Mouse (Mus musculus): ENCODE measurements around the gene Slc16a11. TPM values are rescaled to one million over a fixed set of nuclear protein-coding genes. Genes with fewer than 3 reads are reported as not detected.
A peak's percentile ranks its signal among the peaks of the same experiment; 100 is the strongest.

Slc16a11 gene
- polyA plus RNA-seq, 1 experiment from 2014 or later = 0.19 TPM

DNA sequence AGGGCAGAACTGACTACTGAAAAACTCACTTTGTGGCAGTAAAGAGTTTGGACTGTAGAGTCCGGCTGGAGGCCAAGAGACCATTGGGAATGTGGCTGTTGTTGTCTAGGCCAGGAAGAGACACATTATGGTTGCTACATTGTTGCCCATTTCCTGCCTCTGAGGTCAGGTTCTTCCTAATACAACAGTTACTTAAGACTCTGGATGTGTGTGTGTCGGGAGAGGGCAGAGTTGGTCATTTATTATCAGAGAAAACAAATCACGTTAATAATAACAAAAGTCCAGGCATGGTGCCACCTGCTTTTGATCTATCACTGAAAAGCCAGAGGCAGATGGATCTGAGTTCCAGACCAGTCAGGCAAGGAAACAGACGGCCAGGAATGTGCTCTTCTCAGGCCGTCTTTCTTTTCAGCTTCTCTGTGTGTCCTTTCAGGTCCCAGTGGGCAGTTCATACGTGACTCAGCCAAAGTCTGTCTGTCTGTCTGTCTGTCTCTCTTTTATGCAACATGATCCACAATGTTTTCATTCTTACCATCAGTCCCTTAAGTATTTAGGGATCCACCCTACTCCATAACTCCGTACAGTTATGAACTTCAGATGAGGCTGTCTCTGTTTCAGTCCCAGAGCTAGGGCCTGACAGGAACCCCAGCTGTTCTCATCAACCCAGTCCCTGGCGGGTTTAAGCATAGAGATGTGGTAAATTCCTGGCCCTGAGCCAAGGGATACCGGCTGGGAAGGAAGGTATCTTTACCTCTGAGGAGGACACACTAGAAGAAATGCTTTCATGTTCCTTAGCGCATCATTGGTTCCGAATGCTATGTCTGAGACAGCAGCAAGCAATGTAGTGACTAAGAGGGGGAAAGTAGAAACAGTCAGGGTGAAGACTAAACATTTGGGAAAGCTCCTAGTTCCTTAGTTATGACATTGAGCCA is 18.9 kb upstream of the Slc16a11 start:
- no peak overlapping the region for H3K4me2 ChIP-seq
- 68% methylated on average over 11 of the region's 11 CpGs for WGBS
- no peak overlapping the region for H3K9ac ChIP-seq (ENCODE audit: low read length)
- no peaks in the 10 kb centered on the region for H3K36me3 ChIP-seq (ENCODE audit: control insufficient read depth, insufficient read depth, low read length)
- H3K27me3 ChIP-seq (ENCODE audit: control insufficient read depth, insufficient read depth, low read length) = no peaks in the 10 kb centered on the region
- no peak overlapping the region for H3K4me3 ChIP-seq (ENCODE audit: low read depth, low read length)
- H3K4me1 ChIP-seq (ENCODE audit: control insufficient read depth, insufficient read depth, low read length) = no peaks in the 10 kb centered on the region
- DNase-seq (ENCODE audit: low spot score, missing footprints) = peak; percentile 79
- H3K9me3 ChIP-seq (ENCODE audit: control insufficient read depth, low read length) = no peaks in the 10 kb centered on the region
- no peak for ATAC-seq (ENCODE audit: low FRiP score)
- no peak overlapping the region for H3K27ac ChIP-seq (ENCODE audit: low read depth, low read length)

DNA sequence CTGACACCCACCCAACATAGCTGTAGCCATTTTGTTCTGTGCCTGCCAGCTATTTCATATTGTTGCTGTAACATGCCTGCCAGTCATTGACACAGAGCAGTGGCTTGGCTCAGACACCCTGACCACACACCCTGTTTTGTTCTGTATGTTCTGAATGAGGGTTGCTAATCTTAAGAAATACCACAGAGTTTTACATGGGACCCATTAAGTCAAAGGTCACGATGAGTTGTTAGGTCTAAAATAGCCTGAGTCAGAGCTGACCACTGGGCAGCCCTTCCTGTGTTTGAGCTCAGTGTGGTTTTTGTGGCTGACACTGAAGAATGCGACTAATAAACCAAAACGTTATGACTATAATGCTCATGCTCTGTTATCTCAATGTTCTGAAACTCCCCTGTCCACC is 14.2 kb upstream of the Slc16a11 start:
- ATAC-seq (ENCODE audit: low FRiP score) = no peak
- H3K9ac ChIP-seq (ENCODE audit: low read length) = no peak overlapping the region
- no peak overlapping the region for H3K27ac ChIP-seq (ENCODE audit: low read depth, low read length)
- H3K9me3 ChIP-seq (ENCODE audit: control insufficient read depth, low read length) = no peaks in the 10 kb centered on the region
- H3K36me3 ChIP-seq (ENCODE audit: control insufficient read depth, insufficient read depth, low read length) = no peaks in the 10 kb centered on the region
- H3K27me3 ChIP-seq (ENCODE audit: control insufficient read depth, insufficient read depth, low read length) = no peaks in the 10 kb centered on the region
- 89% methylated on average over 3 of the region's 3 CpGs for WGBS
- H3K4me3 ChIP-seq (ENCODE audit: low read depth, low read length) = no peak overlapping the region
- DNase-seq (ENCODE audit: low spot score, missing footprints) = no peak
- no peak overlapping the region for H3K4me2 ChIP-seq
- no peaks in the 10 kb centered on the region for H3K4me1 ChIP-seq (ENCODE audit: control insufficient read depth, insufficient read depth, low read length)

DNA sequence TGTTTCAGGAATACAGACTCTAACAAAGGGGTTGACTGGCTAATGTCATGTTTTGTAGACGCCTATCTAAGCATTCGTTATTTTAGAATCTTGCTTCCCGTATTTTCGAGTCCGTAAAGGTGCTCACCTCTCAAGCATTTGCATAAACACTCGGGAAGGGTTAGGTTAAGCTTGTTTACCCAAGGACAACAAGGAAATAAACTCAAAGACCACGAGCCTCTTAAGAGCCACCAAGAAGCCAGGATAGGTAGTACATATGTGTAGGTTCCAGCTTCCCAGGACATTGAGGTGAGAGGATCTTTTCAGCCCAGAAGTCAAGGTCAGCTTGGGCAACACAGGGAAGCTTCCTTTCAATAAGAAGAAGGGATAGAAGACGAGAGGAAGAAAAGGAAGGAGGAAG is 13.4 kb upstream of the Slc16a11 start:
- 80% methylated on average over 8 of the region's 8 CpGs for WGBS
- Histone ChIP-seq H3K4me1 (ENCODE audit: control insufficient read depth, insufficient read depth, low read length) (no peaks in the 10 kb centered on the region), H3K27me3 (ENCODE audit: control insufficient read depth, insufficient read depth, low read length) (no peaks in the 10 kb centered on the region), H3K4me2 (no peak overlapping the region), H3K36me3 (ENCODE audit: control insufficient read depth, insufficient read depth, low read length) (no peaks in the 10 kb centered on the region), H3K27ac (ENCODE audit: low read depth, low read length) (no peak overlapping the region), H3K9me3 (ENCODE audit: control insufficient read depth, low read length) (no peaks in the 10 kb centered on the region), H3K4me3 (ENCODE audit: low read depth, low read length) (no peak overlapping the region), H3K9ac (ENCODE audit: low read length) (no peak overlapping the region)
- ATAC-seq (ENCODE audit: low FRiP score) (no peak), DNase-seq (ENCODE audit: low spot score, missing footprints) (no peak)

DNA sequence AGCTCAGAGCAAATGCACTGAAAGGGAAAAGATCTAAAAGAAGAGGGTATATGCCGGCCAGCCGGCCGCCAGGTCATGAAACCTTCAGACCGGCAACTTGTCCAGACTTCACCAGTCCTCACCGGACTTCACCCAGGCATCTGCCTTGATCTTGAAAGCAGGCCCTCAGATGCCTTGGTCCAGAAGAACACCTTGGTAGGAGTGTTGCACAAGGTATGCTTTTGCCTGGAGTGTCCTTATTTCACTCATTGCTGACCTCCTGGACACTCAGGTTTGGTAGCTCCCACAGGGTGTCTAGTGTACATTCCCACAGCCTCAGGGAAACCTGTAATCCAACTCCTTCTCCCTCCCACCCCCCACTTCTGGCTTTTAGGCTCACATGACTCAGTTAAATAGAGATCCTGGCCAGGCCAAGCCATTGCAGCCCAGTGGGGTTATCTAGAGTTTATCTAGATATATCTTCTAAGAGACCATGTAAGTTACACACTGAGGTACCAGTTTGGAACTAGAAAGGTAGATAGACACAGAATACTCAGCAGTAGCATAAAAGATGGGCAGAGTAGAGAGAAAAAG is 12.4 kb upstream of the Slc16a11 start:
- no peaks in the 10 kb centered on the region for H3K27me3 ChIP-seq (ENCODE audit: control insufficient read depth, insufficient read depth, low read length)
- H3K9ac ChIP-seq (ENCODE audit: low read length) = no peak overlapping the region
- DNase-seq (ENCODE audit: low spot score, missing footprints) (peak; percentile 35), ATAC-seq (ENCODE audit: low FRiP score) (no peak)
- 88% methylated on average over 5 of the region's 5 CpGs for WGBS
- H3K27ac ChIP-seq (ENCODE audit: low read depth, low read length) = no peak overlapping the region
- H3K36me3 ChIP-seq (ENCODE audit: control insufficient read depth, insufficient read depth, low read length) = no peaks in the 10 kb centered on the region
- H3K4me2 ChIP-seq = no peak overlapping the region
- no peaks in the 10 kb centered on the region for H3K9me3 ChIP-seq (ENCODE audit: control insufficient read depth, low read length)
- H3K4me3 ChIP-seq (ENCODE audit: low read depth, low read length) = no peak overlapping the region
- H3K4me1 ChIP-seq (ENCODE audit: control insufficient read depth, insufficient read depth, low read length) = no peaks in the 10 kb centered on the region

DNA sequence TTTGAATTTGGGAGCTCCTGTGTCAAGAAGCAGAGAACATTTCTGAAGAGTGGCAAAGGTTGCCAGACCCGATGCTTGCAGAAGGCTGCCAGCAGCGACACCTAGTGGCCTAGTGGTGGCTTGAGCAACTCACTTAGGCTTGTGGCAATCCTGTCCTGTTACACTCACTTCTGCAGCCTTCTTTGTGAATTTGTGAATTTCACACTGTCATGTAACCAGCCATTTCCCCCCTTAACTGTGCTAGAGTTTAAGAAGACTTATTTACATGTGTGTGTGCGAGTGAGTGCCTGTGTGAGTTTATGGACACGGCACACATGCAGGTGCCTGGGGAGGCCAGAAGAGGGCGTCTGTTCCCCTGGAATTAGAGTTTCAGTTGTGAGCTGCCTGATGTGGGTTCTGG is 10.9 kb upstream of the Slc16a11 start:
- H3K27me3 ChIP-seq (ENCODE audit: control insufficient read depth, insufficient read depth, low read length) = no peaks in the 10 kb centered on the region
- no peak overlapping the region for H3K4me3 ChIP-seq (ENCODE audit: low read depth, low read length)
- 36% methylated on average over 5 of the region's 5 CpGs for WGBS
- no peaks in the 10 kb centered on the region for H3K9me3 ChIP-seq (ENCODE audit: control insufficient read depth, low read length)
- DNase-seq (ENCODE audit: low spot score, missing footprints) (peak; percentile 96), ATAC-seq (ENCODE audit: low FRiP score) (no peak)
- no peak overlapping the region for H3K4me2 ChIP-seq
- no peak overlapping the region for H3K27ac ChIP-seq (ENCODE audit: low read depth, low read length)
- no peaks in the 10 kb centered on the region for H3K4me1 ChIP-seq (ENCODE audit: control insufficient read depth, insufficient read depth, low read length)
- no peak overlapping the region for H3K9ac ChIP-seq (ENCODE audit: low read length)
- no peaks in the 10 kb centered on the region for H3K36me3 ChIP-seq (ENCODE audit: control insufficient read depth, insufficient read depth, low read length)

DNA sequence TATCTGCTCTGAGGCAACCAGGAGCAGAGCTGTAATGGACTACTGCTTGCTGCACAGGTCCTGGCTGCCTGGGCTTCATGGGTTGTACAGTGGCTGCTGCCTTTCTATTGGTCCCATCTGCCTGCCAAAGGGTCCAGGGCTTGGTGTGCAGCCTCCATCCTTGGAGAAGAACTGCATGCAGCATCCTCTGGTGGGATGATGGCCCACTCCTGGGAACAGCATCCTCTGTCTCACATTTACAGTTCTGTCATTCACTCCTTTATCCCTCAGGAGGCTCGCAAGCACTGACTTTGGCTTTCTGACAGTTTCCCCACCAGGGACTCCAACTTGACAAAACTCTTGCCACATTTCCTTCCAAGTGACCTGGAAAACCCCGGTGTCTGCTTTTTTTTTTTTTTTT is 5.8 kb upstream of the Slc16a11 start:
- DNase-seq (ENCODE audit: low spot score, missing footprints) (no peak), ATAC-seq (ENCODE audit: low FRiP score) (no peak)
- no peak overlapping the region for H3K4me2 ChIP-seq
- no peaks in the 10 kb centered on the region for H3K36me3 ChIP-seq (ENCODE audit: control insufficient read depth, insufficient read depth, low read length)
- no peaks in the 10 kb centered on the region for H3K4me1 ChIP-seq (ENCODE audit: control insufficient read depth, insufficient read depth, low read length)
- no peak overlapping the region for H3K27ac ChIP-seq (ENCODE audit: low read depth, low read length)
- no peaks in the 10 kb centered on the region for H3K27me3 ChIP-seq (ENCODE audit: control insufficient read depth, insufficient read depth, low read length)
- no peak overlapping the region for H3K4me3 ChIP-seq (ENCODE audit: low read depth, low read length)
- no peak overlapping the region for H3K9ac ChIP-seq (ENCODE audit: low read length)
- no peaks in the 10 kb centered on the region for H3K9me3 ChIP-seq (ENCODE audit: control insufficient read depth, low read length)
- 80% methylated on average over 2 of the region's 2 CpGs for WGBS

DNA sequence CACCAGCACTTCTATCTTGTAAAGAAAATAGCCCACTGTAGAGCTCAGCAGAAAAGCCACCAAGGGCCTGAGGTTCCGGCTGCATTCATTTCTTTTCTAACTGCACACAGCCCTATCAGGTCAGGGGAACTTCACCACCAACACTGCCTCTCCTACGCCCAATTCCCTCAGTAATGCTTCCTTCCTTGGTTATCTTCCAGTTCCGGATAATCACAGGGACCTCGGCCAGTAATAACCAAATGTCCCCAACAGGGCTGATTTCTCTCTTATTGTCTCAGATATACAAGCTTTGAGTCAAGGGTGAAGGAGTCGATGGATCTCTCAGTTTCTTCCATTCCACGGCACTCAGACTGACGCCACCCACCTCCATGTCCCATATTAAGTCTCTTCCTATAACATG is 5.3 kb upstream of the Slc16a11 start:
- ATAC-seq (ENCODE audit: low FRiP score) = no peak
- Histone ChIP-seq H3K4me1 (ENCODE audit: control insufficient read depth, insufficient read depth, low read length) (no peaks in the 10 kb centered on the region), H3K4me3 (ENCODE audit: low read depth, low read length) (no peak overlapping the region), H3K27ac (ENCODE audit: low read depth, low read length) (no peak overlapping the region), H3K27me3 (ENCODE audit: control insufficient read depth, insufficient read depth, low read length) (no peaks in the 10 kb centered on the region), H3K9ac (ENCODE audit: low read length) (no peak overlapping the region), H3K4me2 (no peak overlapping the region), H3K36me3 (ENCODE audit: control insufficient read depth, insufficient read depth, low read length) (no peaks in the 10 kb centered on the region), H3K9me3 (ENCODE audit: control insufficient read depth, low read length) (no peaks in the 10 kb centered on the region)
- 93% methylated on average over 7 of the region's 7 CpGs for WGBS
- no peak for DNase-seq (ENCODE audit: low spot score, missing footprints)

DNA sequence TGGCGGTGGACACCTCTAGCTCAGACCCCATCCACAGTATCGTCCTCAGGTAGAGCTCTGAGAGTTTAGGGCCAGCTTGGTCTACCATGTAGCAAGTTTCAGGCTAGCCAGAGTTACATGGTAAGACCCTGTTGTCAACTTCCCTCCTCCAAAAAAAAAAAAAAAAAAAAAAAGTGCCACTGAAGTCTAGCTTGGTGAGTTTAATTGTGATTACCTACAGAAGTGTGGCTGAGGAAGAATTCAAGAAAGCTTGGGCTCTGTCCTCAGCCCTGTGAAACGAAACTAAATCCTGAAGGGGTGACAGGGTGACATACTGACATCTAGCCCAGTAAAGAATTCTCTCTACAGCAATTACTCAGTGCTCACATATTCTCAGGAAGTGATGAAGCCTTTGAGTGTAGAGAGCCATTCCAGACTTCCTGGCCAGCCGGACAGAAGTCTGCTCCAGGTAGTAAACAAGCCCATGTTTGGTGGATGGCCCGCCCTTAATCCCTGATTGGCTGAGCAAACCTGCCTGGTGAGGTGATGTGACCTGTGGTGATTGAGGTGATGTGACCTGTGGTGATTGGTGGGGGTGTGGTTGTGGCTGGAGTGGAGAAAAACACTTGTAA is 3.7 kb upstream of the Slc16a11 start:
- Histone ChIP-seq H3K4me1 (ENCODE audit: control insufficient read depth, insufficient read depth, low read length) (peaks cover 3% of the 10 kb centered on the region), H3K4me3 (ENCODE audit: low read depth, low read length) (no peak overlapping the region), H3K27ac (ENCODE audit: low read depth, low read length) (no peak overlapping the region), H3K4me2 (no peak overlapping the region), H3K36me3 (ENCODE audit: control insufficient read depth, insufficient read depth, low read length) (no peaks in the 10 kb centered on the region), H3K9ac (ENCODE audit: low read length) (no peak overlapping the region), H3K27me3 (ENCODE audit: control insufficient read depth, insufficient read depth, low read length) (peaks cover 11% of the 10 kb centered on the region), H3K9me3 (ENCODE audit: control insufficient read depth, low read length) (no peaks in the 10 kb centered on the region)
- no peak for ATAC-seq (ENCODE audit: low FRiP score)
- DNase-seq (ENCODE audit: low spot score, missing footprints) = no peak
- 82% methylated on average over 5 of the region's 5 CpGs for WGBS

DNA sequence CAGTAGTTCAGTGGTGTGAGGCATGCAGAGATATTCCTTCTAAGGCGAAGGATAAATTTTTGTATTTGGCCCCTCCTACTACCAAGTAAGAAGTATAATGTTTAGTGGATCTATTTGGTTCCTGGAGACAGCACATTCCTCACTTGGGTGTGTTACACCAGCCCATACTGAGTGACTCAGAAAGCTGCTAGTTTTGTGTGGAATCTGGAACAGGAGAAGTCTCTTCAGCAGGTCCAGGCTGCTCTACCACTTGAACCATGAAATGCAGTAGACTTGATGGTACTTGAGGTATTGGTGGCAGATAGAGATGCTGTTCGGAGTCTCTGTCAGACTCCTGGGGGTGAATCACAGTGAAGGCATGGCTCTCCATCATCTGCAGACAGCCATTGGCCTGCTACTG is 1.9 kb upstream of the Slc16a11 start:
- Histone ChIP-seq H3K4me3 (ENCODE audit: low read depth, low read length) (no peak overlapping the region), H3K36me3 (ENCODE audit: control insufficient read depth, insufficient read depth, low read length) (no peaks in the 10 kb centered on the region), H3K4me1 (ENCODE audit: control insufficient read depth, insufficient read depth, low read length) (peaks cover 18% of the 10 kb centered on the region), H3K9ac (ENCODE audit: low read length) (no peak overlapping the region), H3K27me3 (ENCODE audit: control insufficient read depth, insufficient read depth, low read length) (peaks cover 29% of the 10 kb centered on the region), H3K4me2 (no peak overlapping the region), H3K27ac (ENCODE audit: low read depth, low read length) (no peak overlapping the region), H3K9me3 (ENCODE audit: control insufficient read depth, low read length) (no peaks in the 10 kb centered on the region)
- no peak for DNase-seq (ENCODE audit: low spot score, missing footprints)
- WGBS = 88% methylated on average over 2 of the region's 2 CpGs
- no peak for ATAC-seq (ENCODE audit: low FRiP score)
